Comparison of ENCODE assay signal across 9 mouse cellular contexts in genomic region chr1:132140171-132140570, GRCm38 (mm10). TPM values are rescaled to one million over a fixed set of nuclear protein-coding genes. Genes with fewer than 3 reads are reported as not detected.
DNase-seq lines count a peak whose midpoint lies in the region; ATAC-seq and TF ChIP-seq lines count a peak whose summit lies in the region.
"Had no signal": no experiment of that assay in that cellular context is flagged by ENCODE, and none has a peak within 500 bp of the region (broad histone marks: within the 10 kb centered on the region; RNA-seq: fewer than 3 reads in every experiment).

No protein-coding gene starts in this region.

- H3K36me3 ChIP-seq in lung, embryonic 14.5 days (ENCODE audit: insufficient read depth) = no peaks in the 10 kb centered on the region
- H3K36me3 ChIP-seq in limb, embryonic 12.5 days = no peaks in the 10 kb centered on the region

- H3K27me3 ChIP-seq in lung, embryonic 14.5 days (ENCODE audit: insufficient read depth, low read length) = no peaks in the 10 kb centered on the region
- peaks cover 34% of the 10 kb centered on the region for H3K27me3 ChIP-seq in limb, embryonic 12.5 days

- WGBS in lung, embryonic 14.5 days = 46% methylated on average over 10 of the region's 10 CpGs
- 57% methylated on average over 10 of the region's 10 CpGs for WGBS in limb, embryonic 12.5 days

- H3K9ac ChIP-seq in lung, embryonic 14.5 days = no peak overlapping the region
- H3K9ac ChIP-seq in limb, embryonic 12.5 days (replicated peaks) = no peak overlapping the region

- no peak overlapping the region for H3K27ac ChIP-seq in lung, embryonic 14.5 days (ENCODE audit: low read depth)
- H3K27ac ChIP-seq in limb, embryonic 12.5 days = no peak overlapping the region

- H3K4me3 ChIP-seq in lung, embryonic 14.5 days (ENCODE audit: low read depth, low read length) = no peak overlapping the region
- no peak overlapping the region; the same call in 1 of the 2 replicates for H3K4me3 ChIP-seq in limb, embryonic 12.5 days (replicated peaks)

- 0 out of 2 replicates have a peak, but pooled peaks cover 10% of the 10 kb centered on the region for H3K4me1 ChIP-seq in lung, embryonic 14.5 days (ENCODE audit: insufficient read depth)
- H3K4me1 ChIP-seq in limb, embryonic 12.5 days (replicated peaks) = peaks cover 27% of the 10 kb centered on the region

- no peak for ATAC-seq in CD4-positive, CD25-positive, alpha-beta regulatory T cell, adult 4 months
- ATAC-seq in lung, embryonic 14.5 days (ENCODE audit: insufficient read depth) = peak; percentile 18; the same call in 1 of the 2 replicates
- ATAC-seq in limb, embryonic 12.5 days (ENCODE audit: insufficient number of reproducible peaks, insufficient read depth, low FRiP score, low TSS enrichment, low read depth) = no peak

- peak; percentile 63 for TF ChIP-seq CTCF in lung, embryonic 14.5 days (IDR thresholded peaks at IDR 0.05; ENCODE audit: low read depth)

- peak; percentile 55 for DNase-seq in CD4-positive, CD25-positive, alpha-beta regulatory T cell, adult 2 months (ENCODE audit: low read depth, low spot score)
- DNase-seq in lung, embryonic 14.5 days = peak; percentile 62
- DNase-seq in lung, adult 18-20 months = no peak
- peak; percentile 68 for DNase-seq in embryo, embryonic 10.5 days (ENCODE audit: low spot score)
- peak; percentile 17 to 29 for DNase-seq in spleen, postnatal 36 days (ENCODE audit: low spot score in 2 of 2)
- DNase-seq in urinary bladder, postnatal 4 days (ENCODE audit: low spot score in 2 of 2) = no peak

- H3K9me3 ChIP-seq in lung, embryonic 14.5 days (ENCODE audit: low read depth, low read length) = no peaks in the 10 kb centered on the region
- no peaks in the 10 kb centered on the region for H3K9me3 ChIP-seq in limb, embryonic 12.5 days

- peak overlapping the region; percentile 97 for H3K4me2 ChIP-seq in lung, embryonic 14.5 days
- H3K4me2 ChIP-seq in limb, embryonic 12.5 days = peak overlapping the region; percentile 95; the same call in 1 of the 2 replicates

RNA-seq across cellular contexts. Expression of gene Cdk18, which starts 0.7 kb away (rescaled TPM):
- not detected for polyA plus RNA-seq in CD4-positive, CD25-positive, alpha-beta regulatory T cell, adult 4 months (2017; shearing (Covaris generic))
- 7.3 and 8.0 TPM in 2 replicates for polyA plus RNA-seq in lung, embryonic 14.5 days (2014; fragmentation: Nextera tagmentation; extraction: Ambion mirVana)
- 3.6 TPM in 2 replicates for polyA plus RNA-seq in limb, embryonic 12.5 days (2016; fragmentation: Nextera tagmentation; extraction: Ambion mirVana)

RNA-seq across cellular contexts. Expression of gene Lemd1, which starts 51.1 kb away (rescaled TPM):
- polyA plus RNA-seq in CD4-positive, CD25-positive, alpha-beta regulatory T cell, adult 4 months (2017; shearing (Covaris generic)) = not detected
- 1.9 and 3.1 TPM in 2 replicates for polyA plus RNA-seq in lung, embryonic 14.5 days (2014; fragmentation: Nextera tagmentation; extraction: Ambion mirVana)
- polyA plus RNA-seq in limb, embryonic 12.5 days (2016; fragmentation: Nextera tagmentation; extraction: Ambion mirVana) = 0.83 and 1.2 TPM in 2 replicates

RNA-seq across cellular contexts. Expression of gene AC124108.1, which starts 51.1 kb away (rescaled TPM):
- polyA plus RNA-seq in CD4-positive, CD25-positive, alpha-beta regulatory T cell, adult 4 months (2017; shearing (Covaris generic)) = not detected
- 0.78 and 1.0 TPM in 2 replicates for polyA plus RNA-seq in lung, embryonic 14.5 days (2014; fragmentation: Nextera tagmentation; extraction: Ambion mirVana)
- polyA plus RNA-seq in limb, embryonic 12.5 days (2016; fragmentation: Nextera tagmentation; extraction: Ambion mirVana) = 0.20 and 0.45 TPM in 2 replicates
- polyA plus RNA-seq: large intestine, adult 2 months had no signal

Comparison
In these comparisons a context has a peak if more than half of its experiments do, and no peak if none do; other contexts are left out.
1. DNase-seq: peak in CD4-positive, CD25-positive, alpha-beta regulatory T cell, adult 2 months (single experiment), lung, embryonic 14.5 days (single experiment), embryo, embryonic 10.5 days (single experiment) and spleen, postnatal 36 days (2 of 2); none in lung, adult 18-20 months (0 of 2) and urinary bladder, postnatal 4 days (0 of 2).